Mouse (Mus musculus) heart, adult 2 months (tissue): Measurements from ENCODE around the gene Zfand3. TPM values are rescaled to one million over a fixed set of nuclear protein-coding genes. Genes with fewer than 3 reads are reported as not detected.

Source experiments
- DNase-seq, 2 experiments: peaks; one replicate each; pipeline ENCODE4 v3.0.0; 2021
- H3K27ac ChIP-seq: fragments of 200-600 bp; 2 replicates; pipeline ENCODE4 v1.8.1; 2022
- H3K27me3 ChIP-seq: fragments of 200-500 bp; 2 replicates; pipeline ENCODE4 v1.6.1; 2012; ENCODE audit warnings: mild to moderate bottlenecking, low read length, inconsistent platforms, mixed read lengths; ENCODE audit not compliant: control insufficient read depth, insufficient read depth
- H3K36me3 ChIP-seq: fragments of 200-500 bp; 2 replicates; pipeline ENCODE4 v1.6.1; 2012; ENCODE audit warnings: low read length, inconsistent platforms; ENCODE audit not compliant: control insufficient read depth, insufficient read depth
- H3K4me1 ChIP-seq: fragments of 200-500 bp; 2 replicates; pipeline ENCODE4 v1.6.1; 2011; ENCODE audit warnings: low read length; ENCODE audit not compliant: control insufficient read depth, insufficient read depth
- H3K4me3 ChIP-seq: fragments of 200-600 bp; 2 replicates; pipeline ENCODE4 v1.8.1; 2022
- H3K79me2 ChIP-seq: fragments of 200-500 bp; replicated peaks from 2 replicates; pipeline ENCODE4 v1.6.1; 2012; ENCODE audit warnings: mild to moderate bottlenecking, inconsistent platforms, low read length, moderate library complexity, mixed read lengths; ENCODE audit not compliant: control insufficient read depth, insufficient read depth
- H3K9ac ChIP-seq: fragments of 200-500 bp; 2 replicates; pipeline ENCODE4 v1.6.1; 2012; ENCODE audit warnings: low read depth, mild to moderate bottlenecking, control low read depth, inconsistent platforms, low read length, mixed read lengths
- CTCF ChIP-seq: fragments of 200-600 bp; IDR thresholded peaks from 2 replicates; pipeline ENCODE4 v1.8.1; 2022; ENCODE audit warnings: antibody characterized with exemption, mild to moderate bottlenecking, moderate library complexity
- EP300 ChIP-seq: fragments of 200-500 bp; IDR thresholded peaks from 2 replicates; pipeline ENCODE4 v1.6.1; 2011; ENCODE audit warnings: low read depth, low read length, control low read depth; ENCODE audit not compliant: insufficient read depth
- POLR2A ChIP-seq: fragments of 200-500 bp; IDR thresholded peaks from 2 replicates; pipeline ENCODE4 v1.6.1; 2011; ENCODE audit warnings: mild to moderate bottlenecking, low read depth, low read length, control low read depth; ENCODE audit not compliant: insufficient read depth
- WGBS: fragments of 180-500 bp; shearing (Covaris S2); methylation state at CpG from one replicate; pipeline ENCODE4 v1.1.7; 2018; 5-methylcytosine and 5-hydroxymethylcytosine counted together
- intact Hi-C: fragments of 180-260 bp; cut with DNase I; formaldehyde crosslinking; loops from one replicate; pipeline ENCODE4 v1.15.1; 2025
- polyA plus RNA-seq: library from polyadenylated mRNA; depleted of rRNA; stranded (reverse); fragments of >200 nt; gene quantifications from 2 replicates; pipeline ENCODE4 v1.2.3, GENCODE M21; 2012
- total RNA-seq, 2 experiments: library from RNA; stranded (reverse); gene quantifications; 2 replicates each; pipeline ENCODE4 v1.2.3; 2021

Gene Zfand3
- total and polyA plus RNA-seq, 3 experiments = 106 to 149 (median 130) TPM

- intact Hi-C loops = loop anchor here (5.0 kb wide), 1 partner anchor 46 kb away; no protein-coding TSS in a partner anchor
- no peak for DNase-seq
- peaks cover 11% of the 10 kb centered on the region for H3K79me2 ChIP-seq
- peaks cover 13% of the 10 kb centered on the region for H3K36me3 ChIP-seq
- 90% methylated on average over 5 of the region's 5 CpGs for whole genome bisulfite sequencing
- no peak overlapping the region for H3K27ac ChIP-seq
- TF ChIP-seq POLR2A = no peak
- no peak for TF ChIP-seq EP300
- no peak for TF ChIP-seq CTCF
- H3K27me3 ChIP-seq = no peaks in the 10 kb centered on the region
- H3K9ac ChIP-seq = no peak overlapping the region
- peaks cover 3% of the 10 kb centered on the region; the same call in 1 of the 2 replicates for H3K4me1 ChIP-seq
- H3K4me3 ChIP-seq = no peak overlapping the region
Observed at GRCm38 (mm10) chr17:30103005-30103404, 98.5 kb downstream of the Zfand3 start.

GRCm38 (mm10) chr17:30103641-30104165 is 99.2 kb downstream of the Zfand3 start:
- intact Hi-C loops = loop anchor here (2.0 to 5.0 kb wide), 2 partner anchors 46 to 129 kb away; no protein-coding TSS in a partner anchor
- DNase-seq = no peak
- H3K4me3 ChIP-seq = no peak overlapping the region
- H3K9ac ChIP-seq = no peak overlapping the region
- H3K36me3 ChIP-seq = peaks cover 13% of the 10 kb centered on the region
- peaks cover 3% of the 10 kb centered on the region; the same call in 1 of the 2 replicates for H3K4me1 ChIP-seq
- H3K27me3 ChIP-seq = no peaks in the 10 kb centered on the region
- no peak overlapping the region for H3K27ac ChIP-seq
- TF ChIP-seq POLR2A (no peak), EP300 (no peak), CTCF (no peak)
- peaks cover 11% of the 10 kb centered on the region for H3K79me2 ChIP-seq
- 79% methylated on average over 4 of the region's 4 CpGs for WGBS

- Histone ChIP-seq H3K27ac (no peak overlapping the region), H3K4me3 (no peak overlapping the region), H3K4me1 (peaks cover 4% of the 10 kb centered on the region), H3K36me3 (peaks cover 7% of the 10 kb centered on the region), H3K27me3 (no peaks in the 10 kb centered on the region), H3K79me2 (peaks cover 8% of the 10 kb centered on the region; the same call in 1 of the 2 replicates), H3K9ac (no peak overlapping the region)
- intact Hi-C loops = loop anchor here (2.0 kb wide), 1 partner anchor 131 kb away; no protein-coding TSS in a partner anchor
- DNase-seq = no peak
- WGBS = 87% methylated on average over 3 of the region's 3 CpGs
- TF ChIP-seq CTCF (peak; percentile 85), POLR2A (no peak)
Observed at GRCm38 (mm10) chr17:30105369-30105768, 100.8 kb downstream of the Zfand3 start.

GRCm38 (mm10) chr17:30110678-30111077 is 106.1 kb downstream of the Zfand3 start:
- 52% methylated on average over 7 of the region's 7 CpGs for WGBS
- Histone ChIP-seq H3K4me1 (peaks cover 10% of the 10 kb centered on the region), H3K4me3 (no peak overlapping the region), H3K79me2 (peaks cover 10% of the 10 kb centered on the region), H3K36me3 (peaks cover 2% of the 10 kb centered on the region), H3K9ac (no peak overlapping the region), H3K27ac (no peak overlapping the region), H3K27me3 (no peaks in the 10 kb centered on the region)
- intact Hi-C loops = loop anchor here (5.0 kb wide), 1 partner anchor 87 kb away; no protein-coding TSS in a partner anchor
- TF ChIP-seq POLR2A = no peak
- no peak for TF ChIP-seq EP300
- TF ChIP-seq CTCF = no peak
- DNase-seq = no peak

GRCm38 (mm10) chr17:30111556-30111955 is 107.0 kb downstream of the Zfand3 start:
- intact Hi-C loops = loop anchor here (5.0 kb wide), 1 partner anchor 86 kb away; no protein-coding TSS in a partner anchor
- no peak overlapping the region for H3K4me3 ChIP-seq

GRCm38 (mm10) chr17:30112080-30112479 is 107.5 kb downstream of the Zfand3 start:
- peaks cover 14% of the 10 kb centered on the region for H3K79me2 ChIP-seq
- intact Hi-C loops = loop anchor here (5.0 kb wide), 1 partner anchor 85 kb away; no protein-coding TSS in a partner anchor
- no peak overlapping the region for H3K27ac ChIP-seq
- WGBS = 85% methylated on average over 4 of the region's 4 CpGs
- peaks cover 2% of the 10 kb centered on the region for H3K36me3 ChIP-seq
- no peak for TF ChIP-seq CTCF
- no peak for TF ChIP-seq EP300
- TF ChIP-seq POLR2A = no peak
- H3K27me3 ChIP-seq = no peaks in the 10 kb centered on the region
- no peak for DNase-seq
- H3K4me1 ChIP-seq = peaks cover 13% of the 10 kb centered on the region
- no peak overlapping the region for H3K9ac ChIP-seq
- no peak overlapping the region for H3K4me3 ChIP-seq

More at GRCm38 (mm10) chr17:30111556-30111955, 107.0 kb downstream of the Zfand3 start:
- Histone ChIP-seq H3K27ac (no peak overlapping the region), H3K36me3 (peaks cover 2% of the 10 kb centered on the region), H3K9ac (no peak overlapping the region), H3K4me1 (peaks cover 12% of the 10 kb centered on the region), H3K79me2 (peaks cover 14% of the 10 kb centered on the region), H3K27me3 (no peaks in the 10 kb centered on the region)
- no peak for DNase-seq
- WGBS = 67% methylated on average over 5 of the region's 5 CpGs
- no peak for TF ChIP-seq CTCF
- TF ChIP-seq EP300 = no peak
- TF ChIP-seq POLR2A = no peak
